In genomic region chrX:99046360-99047055, GRCm38 (mm10) we compare ENCODE assay signal across 9 mouse cellular contexts. TPM values are rescaled to one million over a fixed set of nuclear protein-coding genes. Genes with fewer than 3 reads are reported as not detected.
A peak's percentile ranks its signal among the peaks of the same experiment; 100 is the strongest.
DNase-seq lines count a peak whose midpoint lies in the region; ATAC-seq and TF ChIP-seq lines count a peak whose summit lies in the region.
"Had no signal": no experiment of that assay in that cellular context is flagged by ENCODE, and none has a peak within 500 bp of the region (broad histone marks: within the 10 kb centered on the region; RNA-seq: fewer than 3 reads in every experiment).

No protein-coding gene starts in this region.

- TF ChIP-seq CTCF in left cerebral cortex, adult 2 months (IDR thresholded peaks at IDR 0.05), result no peak

- ATAC-seq in kidney, embryonic 14.5 days (ENCODE audit: low FRiP score, low TSS enrichment), result no peak
- peak; percentile 28 for ATAC-seq in megakaryocyte, adult 5-6 weeks (ENCODE audit: poor library complexity, severe bottlenecking)
- ATAC-seq in hindbrain, embryonic 12.5 days (ENCODE audit: low FRiP score), result no peak
- ATAC-seq in midbrain, embryonic 13.5 days, result no peak

- intact Hi-C loops in left cerebral cortex, adult 2 months (cut with DNase I), result no loop called here
- intact Hi-C loops in left cerebral cortex, postnatal 14 days (cut with DNase I), result no loop called here

- peak overlapping the region; percentile 54; the same call in 1 of the 2 replicates for H3K27ac ChIP-seq in left cerebral cortex, adult 2 months
- H3K27ac ChIP-seq in kidney, embryonic 14.5 days (ENCODE audit: low read depth, low read length), result peak overlapping the region; percentile 9; the same call in 1 of the 2 replicates
- no peak overlapping the region for H3K27ac ChIP-seq in hindbrain, embryonic 12.5 days
- no peak overlapping the region for H3K27ac ChIP-seq in midbrain, embryonic 13.5 days
- H3K27ac ChIP-seq: hindbrain, embryonic 13.5 days had no signal

- H3K4me2 ChIP-seq in kidney, embryonic 14.5 days (replicated peaks; ENCODE audit: low read depth, low read length), result no peak overlapping the region
- H3K4me2 ChIP-seq in hindbrain, embryonic 12.5 days (replicated peaks), result no peak overlapping the region
- H3K4me2 ChIP-seq in midbrain, embryonic 13.5 days (replicated peaks), result no peak overlapping the region
- H3K4me2 ChIP-seq: hindbrain, embryonic 13.5 days had no signal

- H3K36me3 ChIP-seq in kidney, embryonic 14.5 days (ENCODE audit: control insufficient read depth, insufficient read depth, low read length), result no peaks in the 10 kb centered on the region
- no peaks in the 10 kb centered on the region for H3K36me3 ChIP-seq in hindbrain, embryonic 12.5 days
- no peaks in the 10 kb centered on the region for H3K36me3 ChIP-seq in midbrain, embryonic 13.5 days
- H3K36me3 ChIP-seq: hindbrain, embryonic 13.5 days had no signal

- no peaks in the 10 kb centered on the region for H3K9me3 ChIP-seq in kidney, embryonic 14.5 days (ENCODE audit: control insufficient read depth, low read length)
- no peaks in the 10 kb centered on the region for H3K9me3 ChIP-seq in hindbrain, embryonic 12.5 days (replicated peaks)
- no peaks in the 10 kb centered on the region for H3K9me3 ChIP-seq in midbrain, embryonic 13.5 days
- H3K9me3 ChIP-seq: hindbrain, embryonic 13.5 days had no signal

- H3K4me1 ChIP-seq in kidney, embryonic 14.5 days (ENCODE audit: control insufficient read depth, insufficient read depth, low read length), result no peaks in the 10 kb centered on the region
- H3K4me1 ChIP-seq in hindbrain, embryonic 12.5 days, result peaks cover 2% of the 10 kb centered on the region; the same call in 1 of the 2 replicates
- H3K4me1 ChIP-seq in midbrain, embryonic 13.5 days (replicated peaks), result 0 out of 2 replicates have a peak, but pooled peaks cover 2% of the 10 kb centered on the region

- DNase-seq in left cerebral cortex, adult 2 months (ENCODE audit: extremely low spot score in 1 of 2, low spot score in 2 of 2), result no peak
- no peak for DNase-seq in left cerebral cortex, postnatal 14 days (ENCODE audit: low spot score in 2 of 2)
- peak; percentile 39 to 68 for DNase-seq in heart, adult 9 months (ENCODE audit: low spot score in 2 of 2)
- no peak for DNase-seq in ovary, postnatal 14 days (ENCODE audit: low spot score)

- no peak overlapping the region for H3K4me3 ChIP-seq in left cerebral cortex, adult 2 months
- H3K4me3 ChIP-seq in kidney, embryonic 14.5 days (ENCODE audit: low read length), result no peak overlapping the region
- H3K4me3 ChIP-seq in hindbrain, embryonic 12.5 days, result no peak overlapping the region
- H3K4me3 ChIP-seq in midbrain, embryonic 13.5 days (replicated peaks), result no peak overlapping the region
- H3K4me3 ChIP-seq: hindbrain, embryonic 13.5 days had no signal

- H3K9ac ChIP-seq in kidney, embryonic 14.5 days (ENCODE audit: low read depth, low read length), result no peak overlapping the region
- H3K9ac ChIP-seq in hindbrain, embryonic 12.5 days, result no peak overlapping the region
- no peak overlapping the region for H3K9ac ChIP-seq in midbrain, embryonic 13.5 days (replicated peaks)
- H3K9ac ChIP-seq: hindbrain, embryonic 13.5 days had no signal

- peaks cover 3% of the 10 kb centered on the region; the same call in 1 of the 2 replicates for H3K27me3 ChIP-seq in kidney, embryonic 14.5 days (ENCODE audit: control insufficient read depth, insufficient read depth, low read length)
- H3K27me3 ChIP-seq in hindbrain, embryonic 12.5 days, result peaks cover 52% of the 10 kb centered on the region
- peaks cover 63% of the 10 kb centered on the region for H3K27me3 ChIP-seq in midbrain, embryonic 13.5 days

- WGBS in kidney, embryonic 14.5 days, result 46% methylated on average over 5 of the region's 5 CpGs
- WGBS in hindbrain, embryonic 12.5 days, result 61% methylated on average over 5 of the region's 5 CpGs
- WGBS in midbrain, embryonic 13.5 days, result 66% methylated on average over 5 of the region's 5 CpGs

RNA-seq across cellular contexts. Expression of gene Stard8, which starts 43.5 kb away (rescaled TPM):
- total RNA-seq in left cerebral cortex, adult 2 months (2021), result 10 to 100 TPM; 49.6 to 49.7 TPM
- 10 to 100 TPM; 21.8 to 36.0 TPM for total RNA-seq in left cerebral cortex, postnatal 14 days (2021)
- polyA plus RNA-seq in kidney, embryonic 14.5 days (2014; fragmentation: Nextera tagmentation; extraction: Ambion mirVana), result 4.1 and 7.5 TPM in 2 replicates
- total RNA-seq in megakaryocyte, adult 5-6 weeks (2015), result 11.5 and 12.4 TPM in 2 replicates
- total RNA-seq in megakaryocyte, adult 5-6 weeks (2017), result 24.3 and 25.8 TPM in 2 replicates
- polyA plus RNA-seq in hindbrain, embryonic 12.5 days (2016; fragmentation: Nextera tagmentation; extraction: Ambion mirVana), result 21.0 and 22.1 TPM in 2 replicates
- polyA plus RNA-seq in midbrain, embryonic 13.5 days (2015; fragmentation: Nextera tagmentation; extraction: Ambion mirVana), result 4.4 and 5.1 TPM in 2 replicates

Comparison
In these comparisons a context has a peak if more than half of its experiments do, and no peak if none do; other contexts are left out.
1. DNase-seq: peak in heart, adult 9 months (2 of 2); none in left cerebral cortex, adult 2 months (0 of 2), left cerebral cortex, postnatal 14 days (0 of 2) and ovary, postnatal 14 days (single experiment).
2. H3K27ac ChIP-seq: peak in left cerebral cortex, adult 2 months (single experiment) and kidney, embryonic 14.5 days (single experiment); none in hindbrain, embryonic 12.5 days (single experiment) and midbrain, embryonic 13.5 days (single experiment).